Mouse (Mus musculus) gastrocnemius, postnatal 36 days (tissue): ENCODE measurements around the gene Ppp1r14c. TPM values are rescaled to one million over a fixed set of nuclear protein-coding genes. Genes with fewer than 3 reads are reported as not detected.

Source experiments
- DNase-seq, 2 experiments: peaks; one replicate each; pipeline ENCODE4 v3.0.0; 2022
- intact Hi-C: fragments of 180-260 bp; cut with DNase I; formaldehyde crosslinking; loops from one replicate; pipeline ENCODE4 v1.15.1; 2025
- long read RNA-seq, 2 experiments: library from polyadenylated mRNA; stranded (forward); transcript quantifications; one replicate each; pipeline ENCODE4 v2.0.0; 2021
- total RNA-seq, 2 experiments: library from RNA; stranded (reverse); gene quantifications; 2 replicates each; pipeline ENCODE4 v1.2.3; 2021

Gene Ppp1r14c
- 10 to 100 TPM; 72.2 to 87.7 TPM for total RNA-seq
- long read RNA-seq, experiment 1, transcript Ppp1r14c-201 (4 exons, 2,617 nt) = major isoform, 91 of 102 reads
- long read RNA-seq, experiment 1, partial matches to known transcripts = 0 of 102 reads
- long read RNA-seq, experiment 1, other reads (novel, unspliced or antisense) = 9 of 102 reads
- long read RNA-seq, experiment 2, transcript Ppp1r14c-201 (4 exons, 2,617 nt) = major isoform, 157 of 171 reads
- long read RNA-seq, experiment 2, partial matches to known transcripts = 1 of 171 reads
- long read RNA-seq, experiment 2, other reads (novel, unspliced or antisense) = 13 of 171 reads

DNA sequence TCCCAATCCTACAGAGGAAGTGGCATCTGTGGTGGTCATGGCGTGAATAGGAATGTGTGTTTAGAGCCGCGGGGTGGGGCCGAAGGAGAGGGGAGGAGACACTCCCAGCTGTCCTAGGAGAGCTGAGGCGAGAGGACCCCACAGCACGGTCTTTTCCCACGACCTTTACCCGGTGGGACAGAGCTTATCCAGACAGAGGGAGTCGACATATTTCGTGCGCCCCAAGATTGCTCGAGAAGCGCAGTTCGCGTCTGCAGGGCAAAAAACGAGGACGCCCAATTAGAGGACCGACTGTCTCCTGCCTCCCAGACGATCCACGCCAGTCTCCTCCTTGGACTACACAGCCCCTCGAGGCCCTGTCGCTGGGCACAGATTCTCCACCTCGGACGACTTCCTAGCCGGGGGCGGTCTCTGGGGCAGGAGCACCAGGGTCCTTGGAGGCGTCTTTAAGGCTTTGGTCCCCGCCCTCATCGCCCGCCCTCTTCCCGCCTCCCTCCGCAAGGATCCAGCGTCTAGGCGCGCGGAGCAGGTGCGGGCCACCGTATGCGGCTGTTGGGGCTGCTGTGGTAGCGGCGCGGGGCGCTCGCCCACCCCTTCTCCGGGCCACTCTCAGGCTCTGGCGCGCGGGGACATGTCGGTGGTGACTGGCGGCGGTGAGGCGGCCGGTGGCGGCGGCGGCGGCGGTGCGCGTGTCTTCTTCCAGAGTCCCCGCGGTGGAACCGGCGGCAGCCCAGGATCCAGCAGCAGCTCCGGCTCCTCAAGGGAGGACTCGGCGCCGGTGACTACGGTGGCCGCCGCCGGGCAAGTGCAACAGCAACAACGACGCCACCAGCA lies at the start of gene Ppp1r14c:
Ppp1r14c (plus strand) TSS at position 22 of the 834 bp plus-strand sequence.
- DNase-seq = peak; percentile 7 to 33
- intact Hi-C loops = loop anchor here (2.0 to 5.0 kb wide), 2 partner anchors 29 to 41 kb away; no protein-coding TSS in a partner anchor

DNA sequence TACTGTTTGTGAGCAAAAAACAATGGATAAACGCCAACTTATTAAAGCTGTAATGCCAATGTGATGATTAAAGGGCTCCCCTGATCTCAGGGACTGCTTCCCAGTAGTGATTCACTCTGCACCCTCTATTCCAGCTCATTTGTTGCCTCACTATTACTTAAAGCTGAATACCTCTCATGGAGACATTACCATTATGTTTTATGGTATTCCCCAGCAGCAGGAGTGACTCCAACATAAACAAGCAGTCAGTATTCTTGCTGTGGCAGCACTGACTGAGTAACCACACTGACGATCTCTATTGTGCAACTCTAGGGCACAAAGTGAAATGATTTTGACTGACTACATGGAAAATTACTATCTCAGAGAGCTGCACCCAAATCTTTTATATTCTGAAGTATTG lies 44.5 kb upstream of the Ppp1r14c start:
- intact Hi-C loops = no loop called here
- no peak for DNase-seq

DNA sequence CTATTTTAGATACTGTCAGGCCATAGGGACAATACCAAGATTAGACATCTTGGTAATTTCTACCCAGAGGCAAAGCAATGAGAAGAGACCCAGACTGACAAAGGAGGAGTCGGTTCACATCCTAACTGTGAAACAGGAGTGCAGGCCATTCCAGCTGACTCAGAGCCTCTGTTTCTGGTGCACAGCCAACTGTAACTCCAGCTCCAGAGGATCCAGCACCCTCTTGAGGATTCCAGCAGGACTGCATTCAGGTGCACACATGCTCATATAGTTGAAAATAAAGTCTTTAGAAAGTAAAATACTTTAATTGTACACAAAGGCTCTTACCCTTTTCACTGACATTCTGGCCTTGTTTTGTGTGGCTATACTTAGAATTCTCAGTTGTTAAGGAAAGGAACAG lies 40.4 kb upstream of the Ppp1r14c start:
- intact Hi-C loops = no loop called here
- DNase-seq = peak in 1 of 2 experiments; percentile 14

DNA sequence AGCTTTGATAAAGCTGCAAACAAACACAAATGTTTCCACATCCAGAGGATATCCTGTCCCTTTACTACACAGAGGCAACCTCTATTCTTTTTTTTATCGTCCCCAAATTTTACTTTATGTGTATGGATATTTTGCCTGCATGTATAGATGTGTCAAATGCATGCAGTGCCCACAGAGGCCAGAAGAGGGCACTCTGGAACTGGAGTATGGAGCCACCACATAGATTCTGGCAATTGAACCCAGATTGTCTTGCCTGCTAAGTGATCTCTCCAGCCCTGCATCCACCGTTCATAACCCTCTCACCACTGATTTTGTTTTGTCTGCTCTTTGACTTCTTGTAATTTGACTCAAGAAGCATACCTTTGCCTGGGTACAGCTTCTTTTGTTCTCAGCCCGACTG lies 33.0 kb upstream of the Ppp1r14c start:
- DNase-seq = peak; percentile 53 to 58
- intact Hi-C loops = loop anchor here (1.0 to 5.0 kb wide), 2 partner anchors 198 to 609 kb away; no protein-coding TSS in a partner anchor

DNA sequence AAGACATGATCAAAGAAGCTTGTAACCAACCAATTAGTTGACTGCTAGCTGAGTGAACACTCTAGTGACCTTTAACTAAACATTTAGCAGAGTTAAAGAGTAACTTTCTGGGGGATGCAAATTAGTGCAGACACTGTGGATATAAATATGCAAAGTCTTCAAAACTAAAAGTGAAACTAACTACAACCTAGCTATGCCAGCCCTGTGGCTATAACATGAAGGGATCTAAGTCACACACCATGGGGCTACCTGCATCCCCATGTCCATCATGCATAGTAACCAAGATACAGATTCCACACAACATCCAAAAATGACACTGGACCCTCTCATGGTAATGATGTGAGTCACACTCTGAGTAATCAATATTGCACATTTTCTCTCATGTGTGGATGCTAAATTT lies 31.3 kb upstream of the Ppp1r14c start:
- intact Hi-C loops = loop anchor here (5.0 kb wide), 1 partner anchor 608 kb away; no protein-coding TSS in a partner anchor
- DNase-seq = no peak

DNA sequence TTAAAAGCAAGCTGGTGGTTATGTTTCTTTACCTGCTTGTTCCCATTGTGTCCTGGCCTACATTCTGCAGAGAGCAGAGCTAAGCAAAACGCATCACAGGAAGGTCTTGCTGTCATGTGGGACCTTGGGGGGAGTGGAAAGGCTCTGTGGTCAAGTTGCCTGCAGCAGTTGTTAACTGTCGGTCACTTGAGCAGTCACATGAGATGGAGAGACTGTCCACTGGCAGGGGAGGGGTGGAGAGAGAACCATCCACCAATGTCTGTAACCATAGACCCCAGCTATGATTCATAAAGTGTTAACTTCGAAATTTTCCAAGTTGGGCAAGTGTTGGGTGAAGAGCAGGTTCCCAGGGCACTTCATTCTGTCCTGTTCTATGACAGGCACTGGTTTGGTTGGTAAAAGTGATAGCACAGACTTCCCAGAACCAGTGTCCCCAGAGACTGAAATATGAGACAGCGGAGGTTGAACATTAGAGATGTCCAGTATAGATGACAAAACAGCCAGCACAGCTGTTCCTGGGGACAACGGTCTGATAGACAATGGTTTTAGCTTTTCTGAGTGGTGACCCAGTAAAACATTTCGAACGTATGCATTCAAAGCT lies 29.0 kb upstream of the Ppp1r14c start:
- intact Hi-C loops = loop anchor here (2.0 to 5.0 kb wide), 3 partner anchors 30 to 1005 kb away; partner anchors contain the start of gene Ppp1r14c
- DNase-seq = no peak

DNA sequence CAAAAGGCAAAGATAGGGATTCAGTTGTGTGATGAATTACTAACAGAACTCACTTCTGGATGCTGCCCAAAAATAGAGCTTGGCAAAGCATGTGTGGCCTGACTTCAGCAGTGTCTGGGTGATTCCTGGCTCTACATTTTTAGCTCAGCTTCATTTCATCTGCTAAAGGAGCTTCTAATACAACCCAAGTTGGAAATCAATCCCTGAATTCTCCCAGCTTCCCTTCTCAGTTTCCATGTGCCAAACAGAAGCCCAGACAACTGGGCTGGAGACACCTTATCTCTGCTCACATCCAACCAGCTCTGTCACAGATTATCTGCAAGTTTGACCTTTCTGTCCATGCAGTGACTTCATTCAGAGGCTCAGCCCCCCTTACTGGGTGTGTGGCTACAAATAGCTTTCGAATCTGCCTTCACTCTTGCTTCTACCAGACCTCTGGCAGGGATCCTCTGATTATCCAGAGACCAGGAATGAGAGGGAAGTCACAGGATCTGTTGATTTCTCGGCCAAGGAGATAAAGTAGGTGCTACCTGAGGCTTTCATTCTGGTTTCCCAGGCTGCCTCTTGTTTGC lies 28.4 kb upstream of the Ppp1r14c start:
- intact Hi-C loops = loop anchor here (2.0 to 5.0 kb wide), 3 partner anchors 29 to 1005 kb away; partner anchors contain the start of gene Ppp1r14c

DNA sequence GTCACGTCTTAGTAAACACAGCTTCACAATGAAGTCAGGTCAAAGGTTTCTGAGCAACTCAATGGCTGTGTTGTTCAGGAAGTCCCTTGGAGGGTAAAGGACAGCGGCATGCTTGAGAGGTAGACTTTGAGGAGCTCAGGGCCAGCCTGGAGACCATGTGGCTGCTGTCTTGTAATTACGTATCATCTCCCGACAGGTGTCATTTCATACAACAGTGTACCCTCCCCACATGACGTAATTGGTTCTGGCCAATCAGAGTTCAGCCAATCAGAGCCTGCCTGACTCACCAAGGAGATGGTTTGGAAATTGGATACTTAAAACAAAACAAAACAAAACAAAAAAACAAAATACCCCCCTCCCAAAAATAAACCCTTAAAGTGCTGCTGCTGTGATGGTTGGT lies 20.2 kb upstream of the Ppp1r14c start:
- intact Hi-C loops = no loop called here
- DNase-seq = no peak

More for the DNA sequence above, 28.4 kb upstream of the Ppp1r14c start:
- no peak for DNase-seq

DNA sequence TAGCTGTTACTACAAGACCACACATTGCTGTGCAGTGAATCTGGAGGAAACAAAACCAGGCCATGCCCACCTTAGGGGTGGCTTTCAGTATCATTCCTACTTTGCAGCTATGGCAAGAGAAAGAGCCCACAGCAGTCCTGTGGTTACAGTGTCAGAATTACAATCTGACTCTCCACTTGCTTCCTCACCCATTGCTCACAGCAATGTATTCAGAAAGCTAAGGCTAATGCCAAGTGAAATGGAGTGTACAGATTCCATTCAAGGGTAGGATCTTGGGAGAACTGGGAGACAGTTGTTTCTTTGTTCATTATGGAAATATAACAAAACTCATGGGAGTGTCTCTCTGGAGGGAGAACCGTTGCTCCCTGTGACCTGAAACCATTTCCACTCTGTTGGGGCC lies 6.3 kb upstream of the Ppp1r14c start:
- intact Hi-C loops = no loop called here
- DNase-seq = no peak

DNA sequence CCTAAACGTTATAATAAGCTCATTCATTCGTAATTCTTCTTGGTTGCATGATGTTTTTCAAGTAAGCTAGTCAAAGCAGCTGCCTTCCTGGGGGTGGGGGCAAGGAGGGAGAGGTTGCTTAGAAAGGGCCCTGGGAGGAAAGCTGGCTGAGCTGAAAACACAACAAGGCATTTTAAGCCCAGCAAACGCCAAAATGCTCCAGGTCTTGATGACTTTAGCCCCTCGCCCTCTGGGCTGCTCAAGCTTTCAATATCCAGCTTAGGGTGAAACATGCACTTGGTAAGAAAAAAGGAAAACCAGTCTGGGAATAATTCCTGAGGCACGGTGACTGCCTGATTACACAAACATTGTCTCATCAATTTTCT lies 204 bp upstream of the Ppp1r14c start:
- DNase-seq = no peak
- intact Hi-C loops = loop anchor here (2.0 to 5.0 kb wide), 2 partner anchors 29 to 42 kb away; no protein-coding TSS in a partner anchor

DNA sequence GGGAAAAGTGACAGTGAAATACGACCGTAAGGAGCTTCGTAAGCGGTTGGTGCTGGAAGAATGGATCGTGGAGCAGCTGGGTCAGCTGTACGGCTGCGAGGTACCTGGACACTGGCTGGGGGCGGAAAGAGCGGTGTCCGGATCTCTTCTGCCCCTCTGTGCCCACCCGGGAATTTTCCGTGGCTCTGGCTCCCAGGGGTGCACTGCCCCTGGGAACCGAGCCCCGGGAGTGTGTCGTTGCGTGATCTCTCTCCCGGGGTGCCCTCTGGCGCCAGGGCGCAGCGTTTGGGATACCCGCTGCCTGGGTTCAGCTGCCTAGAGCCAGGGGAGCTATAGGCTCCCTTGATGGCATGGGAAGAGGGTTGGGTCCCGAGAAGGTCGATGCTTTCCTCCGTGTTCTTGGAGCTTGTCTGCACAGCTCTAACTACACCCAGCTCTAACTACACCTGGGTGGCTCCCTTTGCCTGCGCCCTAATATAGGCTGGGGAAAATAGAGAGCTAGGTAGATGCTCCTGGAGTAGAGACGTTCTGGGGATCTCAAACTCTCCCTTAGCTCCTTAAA lies 1.1 kb downstream of the Ppp1r14c start:
- DNase-seq = peak; percentile 6 to 27
- intact Hi-C loops = loop anchor here (2.0 to 5.0 kb wide), 2 partner anchors 30 to 40 kb away; no protein-coding TSS in a partner anchor

DNA sequence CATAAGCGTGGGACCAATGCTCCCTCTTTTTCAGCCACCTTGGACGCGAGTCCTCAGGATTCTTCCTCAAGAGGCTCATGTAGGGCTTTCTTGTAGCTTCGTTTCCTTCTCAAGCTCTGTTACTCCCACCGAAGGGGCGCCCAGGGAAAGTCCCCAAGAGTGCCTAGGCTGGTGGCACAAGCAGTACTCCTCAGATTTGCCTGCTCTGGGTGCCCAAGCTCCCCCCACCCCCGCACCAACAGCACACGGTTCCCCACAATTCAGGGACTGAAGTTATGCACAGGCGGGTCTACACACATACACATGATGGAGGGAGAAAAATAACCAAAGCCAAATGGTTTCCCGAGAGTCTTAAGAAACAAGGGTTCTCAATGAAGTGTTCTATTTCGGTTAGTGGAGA lies 1.6 kb downstream of the Ppp1r14c start:
- DNase-seq = no peak
- intact Hi-C loops = loop anchor here (2.0 to 5.0 kb wide), 2 partner anchors 31 to 40 kb away; no protein-coding TSS in a partner anchor

DNA sequence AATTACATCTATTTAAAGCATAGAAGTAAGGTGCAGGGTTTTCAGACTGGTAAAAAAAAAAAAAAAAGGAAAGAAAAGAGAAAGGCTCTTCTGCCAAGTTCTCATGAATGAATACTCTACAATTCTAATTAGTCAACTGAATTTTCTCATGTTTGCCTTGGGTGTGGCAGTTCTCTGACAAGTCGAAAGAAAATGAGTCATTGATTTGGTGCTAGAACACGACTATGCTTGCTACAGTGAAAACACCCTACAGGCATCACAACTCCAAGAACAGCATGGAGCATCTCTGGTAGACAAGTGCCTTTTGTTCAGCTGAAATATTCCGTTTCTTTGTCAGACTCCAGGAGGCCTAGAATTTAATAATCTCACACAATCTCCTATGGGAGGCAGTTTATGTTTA lies 17.3 kb downstream of the Ppp1r14c start:
- intact Hi-C loops = no loop called here

DNA sequence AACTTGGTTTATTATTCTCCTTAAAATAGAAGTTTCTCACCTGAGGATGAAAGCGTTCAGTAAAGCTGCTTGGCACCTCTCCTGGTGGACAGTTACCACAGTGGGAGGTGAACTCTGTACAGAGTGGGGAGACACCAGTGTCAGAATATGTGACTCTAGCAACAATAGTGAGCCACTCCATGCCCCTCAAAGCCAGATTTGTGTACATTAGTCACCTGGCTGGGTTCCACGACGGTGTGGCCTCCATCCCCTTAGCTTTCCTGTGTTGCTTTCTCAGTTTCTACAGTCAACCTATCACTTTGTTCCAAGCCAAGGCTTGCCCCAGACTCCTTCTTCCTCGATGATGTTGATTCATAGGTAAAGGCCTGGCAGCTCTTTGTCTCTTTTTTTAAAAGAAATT lies 26.4 kb downstream of the Ppp1r14c start:
- intact Hi-C loops = no loop called here
- DNase-seq = no peak

More for the DNA sequence above, 17.3 kb downstream of the Ppp1r14c start:
- DNase-seq = no peak

DNA sequence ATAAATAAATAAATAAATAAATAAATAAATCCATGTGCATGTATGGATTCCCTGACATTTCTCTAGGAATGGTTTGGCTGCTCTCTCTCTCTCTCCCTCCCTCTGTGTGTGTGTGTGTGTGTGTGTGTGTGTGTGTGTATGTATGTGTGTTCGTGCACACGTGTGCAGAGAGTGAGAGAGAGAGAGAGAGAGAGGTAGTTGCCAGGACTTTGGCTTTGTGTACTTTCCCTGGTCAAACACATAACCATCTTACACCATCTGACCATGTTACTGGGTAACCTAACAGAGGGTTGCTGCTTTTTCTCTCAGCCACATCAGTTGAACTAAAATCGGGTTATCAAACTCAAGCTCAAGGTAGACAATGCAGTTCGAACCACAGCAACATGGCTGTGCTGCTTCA lies 27.7 kb downstream of the Ppp1r14c start:
- intact Hi-C loops = no loop called here
- DNase-seq = no peak

DNA sequence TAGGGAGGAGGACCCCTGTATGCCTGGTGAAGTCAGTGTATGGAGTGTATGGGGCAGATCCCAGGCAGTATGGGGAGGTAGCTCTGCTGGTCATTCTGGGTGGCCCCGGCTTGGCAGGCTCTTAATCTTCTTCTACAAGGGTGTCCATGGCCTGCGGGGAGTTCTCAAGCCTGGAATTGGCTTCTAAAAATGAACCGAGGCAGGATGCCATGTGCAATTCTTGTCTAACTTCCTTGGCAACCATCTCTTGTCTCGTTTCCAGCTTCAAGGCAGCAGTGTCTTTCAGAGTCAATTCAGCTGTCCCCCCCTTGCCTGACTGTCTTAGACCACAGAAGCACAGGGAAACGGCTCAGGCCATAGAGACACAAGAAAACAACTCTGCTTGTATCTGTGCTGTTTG lies 28.3 kb downstream of the Ppp1r14c start:
- intact Hi-C loops = no loop called here
- DNase-seq = peak; percentile 39 to 44

DNA sequence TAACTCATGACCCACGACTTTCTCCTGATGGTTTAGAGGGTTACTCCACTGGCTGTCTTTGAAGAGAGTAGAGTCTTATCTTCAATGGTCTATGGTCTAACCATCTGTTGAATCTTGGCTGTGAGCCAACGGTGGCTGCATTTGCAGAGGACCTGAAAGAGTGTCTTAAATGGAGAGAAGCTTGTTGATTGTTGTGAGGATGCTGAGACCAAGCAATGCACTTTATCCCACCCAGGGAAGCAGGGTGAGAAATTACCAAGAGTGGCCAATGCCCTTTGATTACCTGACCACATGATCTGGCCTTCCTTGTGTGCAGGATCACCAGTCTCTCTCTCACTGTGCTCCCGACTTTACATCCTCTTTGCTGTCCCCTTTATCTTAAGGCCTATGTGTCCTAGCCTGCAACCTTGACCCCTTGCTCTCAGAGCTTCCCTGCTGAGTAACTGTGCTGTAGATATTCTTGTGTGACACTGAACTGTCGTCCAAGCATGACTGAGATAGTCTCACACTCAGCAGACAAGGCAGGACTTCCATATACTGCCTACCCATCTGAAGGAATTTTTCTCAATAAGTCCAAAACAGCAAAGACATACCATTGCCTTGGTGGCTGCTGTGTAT lies 28.9 kb downstream of the Ppp1r14c start:
- intact Hi-C loops = no loop called here
- DNase-seq = no peak

DNA sequence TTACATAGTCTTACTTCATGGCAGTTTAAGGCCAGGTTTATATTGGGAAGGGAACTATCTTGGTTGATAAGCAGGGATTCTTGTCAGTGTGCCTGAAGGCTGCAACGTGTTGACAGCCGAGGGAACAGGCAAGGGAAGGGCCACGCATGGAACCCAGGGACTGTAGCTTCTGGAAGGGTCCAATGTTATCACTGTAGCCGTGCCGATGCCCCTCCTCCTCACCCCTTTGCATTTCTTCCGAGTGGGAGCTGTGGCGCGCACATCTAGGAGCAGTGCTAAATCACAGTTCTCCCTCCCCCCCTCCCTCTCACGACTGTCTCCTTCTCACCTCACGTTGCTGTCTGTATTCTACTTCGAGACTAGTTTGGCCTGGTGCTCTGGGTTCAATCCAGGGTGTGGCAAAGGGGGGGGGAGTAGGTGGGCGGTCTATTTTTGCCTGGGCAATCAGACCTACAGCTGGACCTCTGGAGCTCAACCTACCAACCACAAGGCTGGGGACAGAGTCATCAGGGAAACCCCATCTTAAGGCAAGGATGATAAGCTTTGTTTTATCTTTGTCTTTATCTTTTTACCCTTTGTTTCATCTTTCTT lies 29.6 kb downstream of the Ppp1r14c start:
- no peak for DNase-seq
- intact Hi-C loops = no loop called here
